Mouse (Mus musculus) kidney, adult 2 months (tissue): ENCODE results near the gene Dnlz.

Experiments
- CTCF ChIP-seq: fragments of 200-500 bp; conservative IDR thresholded peaks from 2 replicates; pipeline ENCODE4 v1.5.1; 2011; ENCODE audit warnings: low read depth, mild to moderate bottlenecking, control low read depth, low read length, moderate library complexity, mixed read lengths; ENCODE audit not compliant: insufficient read depth, insufficient read length
- POLR2A ChIP-seq: fragments of 200-500 bp; IDR thresholded peaks from one replicate; pipeline ENCODE4 v1.6.1; 2011; ENCODE audit warnings: low read depth, low read length, control low read depth

DNA sequence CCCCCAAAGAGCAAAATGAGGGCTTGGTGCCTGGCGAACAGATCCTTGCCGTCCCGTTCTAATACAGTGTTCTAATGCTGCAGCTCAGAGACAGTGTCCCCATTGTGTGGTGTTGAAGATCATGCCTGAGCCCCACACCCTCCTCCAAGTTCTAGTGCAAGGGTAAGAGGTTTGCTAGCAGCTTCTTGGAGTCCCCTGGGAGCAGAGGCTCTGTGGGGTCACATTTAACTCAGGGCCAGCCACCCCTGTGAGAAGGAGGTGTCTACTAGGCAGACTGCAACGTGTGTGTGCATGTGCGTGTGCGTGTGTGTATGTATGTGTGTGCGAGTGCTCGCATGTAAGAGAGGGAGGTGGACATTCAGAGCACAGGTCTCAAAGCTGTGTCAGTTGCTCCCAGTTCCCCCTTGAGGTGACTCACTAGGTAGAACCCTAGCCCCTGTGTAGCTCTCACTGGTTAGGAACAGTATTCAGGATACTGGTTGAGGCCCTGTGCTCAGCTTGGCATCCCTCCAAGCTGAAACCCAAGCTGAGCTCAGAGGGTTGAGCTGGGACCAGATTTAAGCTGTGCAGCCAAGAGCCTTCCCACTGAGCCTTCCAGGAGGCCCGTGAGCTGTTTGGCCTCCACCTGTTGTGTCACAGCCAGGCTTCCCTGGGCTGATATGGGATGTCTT lies 35.2 kb downstream of the Dnlz start:
- TF ChIP-seq CTCF (no peak), POLR2A (no peak)
